Mouse (Mus musculus): ENCODE results near the gene Ccr8. TPM values are rescaled to one million over a fixed set of nuclear protein-coding genes. Genes with fewer than 3 reads are reported as not detected.

The Ccr8 gene
- total RNA-seq (2023) = 1 to 10 TPM; 1.7 to 3.8 TPM

DNA sequence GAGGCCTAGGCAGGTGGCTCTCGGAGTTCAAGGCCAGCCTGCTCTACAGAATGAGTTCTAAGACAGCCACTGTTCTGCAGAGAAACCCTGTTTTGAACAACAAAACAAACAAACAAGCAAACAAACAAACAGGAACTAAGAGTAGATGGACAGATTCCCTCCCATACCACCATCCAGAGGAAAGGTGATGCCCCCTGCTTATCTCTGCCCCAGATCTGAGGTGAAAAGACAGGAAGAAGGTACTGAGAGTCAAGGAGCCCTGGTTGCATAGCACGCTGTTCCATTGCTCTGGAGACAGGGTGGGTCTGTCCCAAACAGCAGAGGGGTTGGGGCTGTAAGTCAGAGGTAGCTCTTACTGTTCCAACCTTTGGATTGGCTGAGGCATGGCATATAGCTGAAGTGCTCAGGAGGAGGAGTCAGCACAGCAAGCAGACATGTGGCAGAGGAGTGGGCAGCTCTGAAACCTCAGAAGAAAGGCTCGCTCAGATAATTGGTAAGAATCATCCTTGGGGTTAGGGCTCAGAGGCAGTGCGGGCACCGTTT is at the start of gene Ccr8:
Ccr8 (plus strand) TSS at position 419 of the 543 bp plus-strand sequence.

DNA sequence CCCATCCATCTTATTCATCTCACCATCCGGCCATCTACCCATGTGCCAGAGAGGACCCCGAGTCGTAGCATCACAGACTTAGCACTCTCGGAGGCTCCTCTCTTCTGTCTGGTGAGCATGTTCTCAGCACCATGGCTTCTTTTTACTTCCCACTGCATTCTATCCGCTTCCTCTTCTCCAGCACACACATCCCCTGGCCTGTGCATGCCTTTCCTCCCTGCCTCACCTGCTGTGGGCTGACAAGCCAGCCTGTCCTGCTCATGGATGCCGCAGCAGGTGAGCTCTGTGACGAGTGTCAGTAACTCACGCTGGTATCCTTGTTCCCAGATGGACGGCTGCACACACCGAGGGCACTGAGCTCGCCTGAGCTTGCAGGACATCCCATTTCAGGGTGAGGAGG is 22.1 kb upstream of the Ccr8 start, which contains the start of gene Cx3cr1:
Cx3cr1 (minus strand) TSS at position 101 of the 400 bp plus-strand sequence.

DNA sequence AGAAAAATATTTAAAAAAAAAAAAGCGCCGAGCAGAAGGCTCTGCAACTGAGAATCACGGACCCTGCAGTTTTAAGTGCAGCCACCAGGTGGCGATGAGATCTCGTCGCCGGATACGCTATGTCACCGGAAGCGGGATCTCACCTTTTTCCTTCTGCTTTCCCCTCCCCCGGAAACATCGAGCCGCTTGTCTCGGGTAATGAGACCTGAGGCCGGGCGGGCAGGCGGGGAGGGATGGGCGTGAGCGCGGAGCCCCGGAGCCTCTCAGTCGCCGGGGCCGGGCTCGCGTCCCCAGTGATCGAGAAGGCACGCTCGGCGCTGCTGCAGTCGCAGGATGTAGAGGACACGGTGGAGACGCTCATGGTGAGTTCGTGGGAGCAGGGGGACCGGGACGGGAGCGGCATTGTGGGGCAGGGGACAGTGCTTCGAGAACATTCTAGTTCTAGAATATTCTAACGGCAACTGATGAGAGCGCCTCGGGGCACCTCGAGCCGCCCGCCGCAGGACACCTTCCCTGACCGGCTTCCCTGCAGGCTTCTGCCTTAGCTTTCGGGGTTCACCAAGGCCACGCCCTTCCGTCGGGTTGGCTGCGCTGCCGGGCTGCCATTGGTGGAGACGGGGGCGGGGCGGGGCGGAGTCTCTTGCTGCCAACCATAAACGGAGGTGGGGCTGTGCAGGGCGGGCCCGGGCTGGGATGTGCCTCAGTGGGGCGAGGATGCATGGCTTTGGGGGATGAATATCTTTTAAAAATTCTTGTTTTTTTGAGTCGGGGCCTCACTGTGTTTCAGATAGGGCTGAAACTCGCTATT is 18.5 kb downstream of the Ccr8 start, which contains the start of gene Slc25a38:
Slc25a38 (plus strand) TSS at position 164 of the 808 bp plus-strand sequence.

DNA sequence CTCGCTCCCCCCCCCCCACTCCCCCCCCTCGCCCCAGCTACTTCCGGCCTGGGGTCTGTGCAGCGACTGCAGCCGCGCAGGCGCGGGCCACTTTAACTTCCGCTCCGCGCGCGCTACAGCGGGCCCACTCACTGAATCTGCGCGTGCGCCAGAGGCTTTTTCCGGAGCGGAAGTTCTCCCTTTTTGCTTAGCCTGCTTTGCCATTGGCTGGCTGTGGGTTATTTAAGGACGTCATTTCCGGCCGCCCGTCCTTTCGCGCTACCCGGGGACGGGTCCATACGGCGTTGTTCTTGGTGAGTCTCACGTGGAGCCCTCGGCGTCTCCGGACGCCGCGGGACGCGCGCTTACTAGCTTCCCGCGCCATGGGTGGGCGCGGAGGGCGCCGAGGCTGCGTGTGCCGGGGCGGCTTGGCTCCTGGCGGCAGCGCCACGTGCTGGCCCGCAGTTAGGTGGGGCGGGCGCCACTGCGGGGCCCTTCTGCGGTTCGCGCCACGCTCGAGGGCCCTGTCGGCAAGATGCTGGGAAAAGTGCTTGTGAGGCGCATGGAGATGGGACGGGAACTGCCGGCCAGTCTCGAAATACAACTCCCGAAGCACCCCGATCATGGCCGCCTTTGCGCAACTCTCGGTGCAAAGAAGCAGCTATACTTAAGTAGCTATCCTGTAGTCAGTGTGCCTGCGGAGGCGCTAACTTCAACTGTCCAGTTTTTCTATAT is 35.8 kb downstream of the Ccr8 start, which contains the start of gene Rpsa:
Rpsa (plus strand) TSS at position 152 of the 714 bp plus-strand sequence.

Other genes with a start within 250 kb of the Ccr8 start
- 10 to 100 TPM; 62.6 to 69.9 TPM for gene Wdr48, start 197.2 kb upstream of the Ccr8 start, total RNA-seq (2023)
- gene Gorasp1, start 154.5 kb upstream of the Ccr8 start, total RNA-seq (2023) = 1 to 10 TPM; 2.4 to 7.0 TPM
- gene Ttc21a, start 154.5 kb upstream of the Ccr8 start, total RNA-seq (2023) = not detected
- 100 to 1,000 TPM; 117 to 127 TPM for gene Csrnp1, start 107.5 kb upstream of the Ccr8 start, total RNA-seq (2023)
- gene Xirp1, start 68.5 kb upstream of the Ccr8 start, total RNA-seq (2023) = not detected
- gene Cx3cr1, start 22.2 kb upstream of the Ccr8 start, total RNA-seq (2023) = 1 to 10 TPM; 1.4 to 1.5 TPM
- gene Slc25a38, start 18.3 kb downstream of the Ccr8 start, total RNA-seq (2023) = 10 to 100 TPM; 23.5 to 28.7 TPM
- gene Rpsa, start 35.6 kb downstream of the Ccr8 start, total RNA-seq (2023) = 1,000 to 10,000 TPM; 3,064 to 3,199 TPM
- gene Mobp, start 57.6 kb downstream of the Ccr8 start, total RNA-seq (2023) = not detected
- under 1 TPM in 1 of 2 experiments, not detected in 1; 0.12 TPM for gene Myrip, start 209.4 kb downstream of the Ccr8 start, total RNA-seq (2023)

All from T-cell, adult 66 days (primary cell).